Mouse (Mus musculus): Measurements from ENCODE around the gene Tectb.

Tectb gene

GRCm38 (mm10) chr19:55207205-55207604 is 26.7 kb downstream of the Tectb start:
- in situ Hi-C loops (cut with MboI, MseI) = no loop called here

DNA sequence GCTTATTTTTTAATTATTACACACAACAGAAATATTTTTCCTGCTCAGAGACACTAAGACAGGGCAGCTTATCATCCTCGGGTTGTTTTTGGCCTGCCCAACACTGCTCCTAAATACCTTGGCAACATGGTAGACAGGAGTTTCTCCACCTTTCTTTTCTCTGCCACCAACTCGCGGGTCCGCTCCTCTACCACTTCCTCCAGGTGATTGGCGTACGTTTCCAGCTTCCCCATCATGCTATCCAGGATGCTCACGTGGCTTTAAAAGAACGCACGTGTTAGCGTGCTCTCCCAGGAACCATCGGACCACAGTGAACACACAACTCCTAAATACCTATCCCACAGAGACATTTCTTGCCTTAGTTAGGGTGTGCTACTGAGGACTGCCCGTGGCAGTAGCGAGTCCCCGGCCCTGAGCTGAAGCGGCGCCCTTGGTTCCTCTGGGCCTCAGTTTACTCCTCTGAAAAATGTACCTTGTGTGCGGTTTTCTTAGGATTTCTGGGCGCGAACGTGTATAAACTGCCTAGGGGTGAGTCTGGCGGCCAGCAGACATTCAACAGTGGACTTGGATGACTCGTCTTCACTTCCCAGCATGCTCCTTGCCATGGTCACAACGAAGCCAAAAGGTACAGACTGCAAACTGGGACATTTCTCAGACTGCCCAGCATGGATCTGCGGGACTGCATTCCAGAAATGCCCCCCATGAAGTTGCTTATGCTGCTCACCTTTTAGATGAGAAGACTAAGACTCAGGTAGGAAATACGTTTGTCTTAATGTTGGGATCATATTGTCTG is 27.4 kb downstream of the Tectb start:
- in situ Hi-C loops (cut with MboI, MseI) = no loop called here

DNA sequence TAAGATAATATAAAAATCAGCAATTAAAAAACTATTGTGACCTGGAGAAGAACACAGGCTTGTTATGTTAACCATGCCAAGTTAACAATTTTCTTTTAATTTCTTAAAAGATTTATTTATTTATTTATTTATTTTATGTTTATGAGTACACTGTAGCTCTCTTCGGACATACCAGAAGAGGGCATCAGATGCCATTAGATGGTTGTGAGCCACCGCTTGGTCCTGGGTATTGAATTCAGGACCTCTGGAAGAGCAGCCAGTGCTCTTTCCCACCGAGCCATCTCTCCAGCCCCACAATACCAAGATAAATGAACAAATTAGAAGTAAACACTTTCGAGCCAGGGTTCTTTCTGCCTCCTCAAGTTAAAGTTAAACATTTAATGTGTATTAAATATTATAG is 28.1 kb downstream of the Tectb start:
- in situ Hi-C loops (cut with MboI, MseI) = no loop called here

- in situ Hi-C loops (cut with MboI, MseI) = no loop called here
Measured at GRCm38 (mm10) chr19:55209084-55209483, 28.6 kb downstream of the Tectb start.

DNA sequence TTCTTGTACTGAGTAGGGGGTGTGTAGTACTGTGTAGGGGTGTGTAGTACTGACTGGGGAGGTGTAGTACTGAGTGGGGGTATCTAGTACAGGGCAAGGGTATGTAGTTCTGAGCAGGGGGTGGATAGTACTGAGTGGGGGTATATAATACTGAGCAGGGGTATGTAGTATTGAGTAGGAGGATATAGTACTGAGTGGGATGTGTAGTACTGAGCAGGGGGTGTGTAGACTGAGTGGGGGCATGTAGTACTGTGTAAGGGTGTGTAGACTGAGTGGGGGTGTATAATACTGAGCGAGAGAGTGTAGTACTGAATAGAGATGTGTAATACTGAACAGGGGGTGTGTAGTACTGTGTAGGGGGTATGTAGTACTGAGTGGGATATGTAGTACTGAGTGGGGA is 31.2 kb downstream of the Tectb start:
- in situ Hi-C loops (cut with MboI, MseI) = no loop called here

- in situ Hi-C loops (cut with MboI, MseI) = no loop called here
Measured at GRCm38 (mm10) chr19:55213617-55214340, 33.2 kb downstream of the Tectb start.

DNA sequence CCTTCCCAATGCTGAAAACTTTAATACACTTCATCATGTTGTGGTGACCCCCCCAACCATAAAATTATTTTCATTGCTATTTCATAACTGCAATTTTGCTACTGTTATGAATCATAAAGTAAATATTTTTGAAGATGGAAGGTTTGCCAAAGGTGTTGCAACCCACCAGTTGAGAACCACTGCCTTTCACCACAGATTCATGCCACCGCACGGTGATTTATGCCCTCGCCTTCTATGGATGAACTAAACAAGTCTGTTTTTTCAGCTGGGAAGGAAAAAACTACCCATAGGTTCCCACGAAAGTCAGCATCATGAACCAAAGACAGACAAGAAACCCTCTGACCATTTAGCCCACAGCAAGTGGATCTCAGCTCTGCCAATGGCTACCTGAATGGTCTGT is 36.3 kb downstream of the Tectb start:
- in situ Hi-C loops (cut with MboI, MseI) = no loop called here

GRCm38 (mm10) chr19:55217365-55217764 is 36.8 kb downstream of the Tectb start:
- in situ Hi-C loops (cut with MboI, MseI) = no loop called here

DNA sequence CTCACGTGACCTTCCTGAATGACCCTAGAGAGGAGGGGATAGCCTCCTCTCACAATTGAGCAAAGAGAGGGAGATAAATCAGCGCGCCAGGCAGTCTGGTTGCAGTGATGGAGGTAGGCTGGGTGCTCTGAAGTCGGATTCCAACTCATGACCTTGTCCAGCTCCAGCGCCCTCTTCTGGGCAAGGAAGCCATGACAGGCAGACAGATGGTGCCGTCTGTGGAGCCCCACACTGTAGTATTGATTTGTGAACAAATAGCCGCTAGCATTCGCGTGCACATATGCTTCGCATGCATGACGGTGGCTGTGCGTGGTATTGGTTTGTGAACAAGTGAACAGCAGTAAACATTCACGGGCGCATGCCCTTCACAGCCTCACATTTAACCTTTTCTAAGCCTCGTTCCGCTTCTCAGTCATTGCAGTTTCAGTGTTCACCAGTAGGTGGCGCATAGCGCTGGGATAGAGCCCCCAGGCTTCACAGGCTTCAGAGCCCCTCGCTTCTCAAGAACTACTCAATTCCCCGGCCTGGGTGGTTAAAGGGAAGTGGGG is 37.7 kb downstream of the Tectb start:
- in situ Hi-C loops (cut with MboI, MseI) = no loop called here

GRCm38 (mm10) chr19:55218741-55219221 is 38.2 kb downstream of the Tectb start:
- in situ Hi-C loops (cut with MboI, MseI) = no loop called here

DNA sequence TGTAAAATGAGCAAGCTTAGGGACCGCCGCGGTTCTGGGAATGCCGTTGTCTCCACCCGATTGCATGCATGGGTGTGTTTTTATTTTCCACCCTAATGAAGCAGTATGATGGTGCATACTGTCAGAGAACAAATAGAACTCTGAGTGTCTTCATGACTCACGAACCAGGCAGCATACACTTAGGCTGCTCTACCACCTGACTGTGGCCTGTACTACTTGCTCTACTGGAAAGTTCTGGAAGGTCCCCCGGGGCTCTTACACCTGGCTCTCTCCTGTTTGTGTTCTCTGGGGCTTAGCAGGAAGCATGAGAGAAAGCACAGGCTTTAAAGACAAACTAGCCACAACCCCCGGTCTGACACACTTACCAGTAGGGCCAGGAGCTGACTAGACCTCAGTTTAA is 38.8 kb downstream of the Tectb start:
- in situ Hi-C loops (cut with MboI, MseI) = no loop called here

DNA sequence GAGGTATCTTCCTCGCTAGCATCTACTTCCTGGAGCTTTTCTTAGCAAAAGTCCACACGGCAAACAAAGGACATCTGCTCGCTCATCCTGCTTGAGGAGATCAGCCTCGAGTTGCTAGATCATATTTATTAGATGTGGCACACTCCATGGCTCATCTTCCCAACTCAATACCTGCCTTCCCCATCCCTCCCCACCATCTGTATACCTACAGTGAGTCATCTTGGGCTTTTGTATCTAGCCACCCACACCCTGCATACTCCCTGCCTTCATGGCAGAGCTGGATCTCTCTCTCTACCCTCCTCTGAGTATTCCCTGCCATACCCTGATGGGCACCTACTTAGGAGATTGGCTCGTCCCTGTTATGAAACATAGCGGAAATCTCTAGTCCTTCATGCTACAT is 40.7 kb downstream of the Tectb start:
- in situ Hi-C loops (cut with MboI, MseI) = loop anchor here in 1 of 2 experiments (5.0 kb wide), 1 partner anchor 86 kb away; no protein-coding TSS in a partner anchor

GRCm38 (mm10) chr19:55222268-55222667 is 41.7 kb downstream of the Tectb start:
- in situ Hi-C loops (cut with MboI, MseI) = loop anchor here in 1 of 2 experiments (5.0 kb wide), 1 partner anchor 85 kb away; no protein-coding TSS in a partner anchor

- in situ Hi-C loops (cut with MboI, MseI) = no loop called here
Measured at GRCm38 (mm10) chr19:55226621-55227020, 46.1 kb downstream of the Tectb start.

DNA sequence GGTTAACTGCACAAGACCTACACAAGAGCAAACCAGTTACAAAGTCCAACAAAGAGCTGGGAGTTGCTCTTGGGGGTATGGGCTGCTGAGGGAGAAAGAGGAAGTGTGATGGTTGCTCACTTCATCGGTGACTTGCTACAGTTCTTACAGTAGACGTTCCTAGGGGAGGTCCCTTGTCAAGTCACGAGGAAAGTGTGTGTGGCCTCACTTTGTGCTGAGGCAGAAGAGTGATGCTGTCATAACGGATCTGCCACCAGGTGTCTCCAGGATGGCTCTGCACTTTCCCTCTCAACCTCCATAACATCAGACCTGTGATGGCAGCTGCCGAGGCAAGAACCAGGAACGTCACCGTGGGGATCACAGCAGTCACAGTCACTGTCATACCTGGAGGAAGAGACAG is 46.6 kb downstream of the Tectb start:
- in situ Hi-C loops (cut with MboI, MseI) = no loop called here

GRCm38 (mm10) chr19:55231081-55231480 is 50.5 kb downstream of the Tectb start:
- in situ Hi-C loops (cut with MboI, MseI) = no loop called here

DNA sequence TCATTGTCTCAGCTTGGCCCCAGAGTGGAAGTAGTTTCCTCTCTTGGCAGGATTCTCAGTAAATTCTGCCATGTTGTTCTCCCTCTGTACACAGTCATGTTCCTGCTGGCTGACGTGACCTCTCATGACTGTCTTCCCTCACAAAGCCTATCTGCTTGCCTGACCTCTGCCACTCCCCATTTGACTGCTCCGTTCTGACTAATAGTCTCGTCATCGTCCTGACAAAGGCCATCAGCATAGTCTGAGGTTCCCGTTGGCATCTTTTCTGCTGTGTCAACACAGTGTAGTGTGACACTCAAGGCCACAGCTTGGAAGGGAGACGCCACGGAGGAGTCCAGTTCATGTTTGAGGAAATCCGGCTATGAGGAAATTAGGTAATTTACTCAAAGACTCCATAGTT is 51.6 kb downstream of the Tectb start:
- in situ Hi-C loops (cut with MboI, MseI) = no loop called here

GRCm38 (mm10) chr19:55236026-55236425 is 55.5 kb downstream of the Tectb start:
- in situ Hi-C loops (cut with MboI, MseI) = no loop called here

- in situ Hi-C loops (cut with MboI, MseI) = no loop called here
Measured at GRCm38 (mm10) chr19:55236564-55236963, 56.0 kb downstream of the Tectb start.

DNA sequence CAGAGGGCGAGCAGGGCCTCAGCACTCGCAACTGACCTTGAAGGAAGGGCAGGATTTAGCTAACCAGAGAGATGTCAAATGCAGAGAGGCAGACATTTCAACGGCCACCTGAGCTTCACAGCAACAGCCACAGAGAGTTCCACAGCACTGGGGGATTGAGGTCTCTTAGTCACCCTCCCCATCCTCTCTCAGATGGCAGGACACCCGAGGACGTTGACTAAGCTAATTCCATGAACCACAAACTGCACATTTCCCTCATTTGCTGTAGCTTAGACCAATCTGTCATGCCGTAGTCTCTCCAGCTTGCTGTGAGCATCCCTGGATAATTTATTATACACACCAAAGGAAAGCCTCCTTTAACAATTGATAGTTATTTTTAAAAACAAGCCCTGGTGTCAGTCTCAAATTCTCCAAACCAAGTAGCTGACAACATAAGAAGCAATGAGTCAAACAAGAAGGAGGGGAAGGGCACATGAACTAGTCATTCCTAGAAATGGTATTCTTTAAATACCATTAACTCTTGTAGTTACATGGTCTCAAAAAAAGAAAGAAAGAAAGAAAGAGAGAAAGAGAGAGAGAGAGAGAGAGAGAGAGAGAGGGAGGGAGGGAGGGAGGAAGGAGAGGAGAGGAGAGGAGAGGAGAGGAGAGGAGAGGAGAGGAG is 59.4 kb downstream of the Tectb start:
- in situ Hi-C loops (cut with MboI, MseI) = no loop called here

DNA sequence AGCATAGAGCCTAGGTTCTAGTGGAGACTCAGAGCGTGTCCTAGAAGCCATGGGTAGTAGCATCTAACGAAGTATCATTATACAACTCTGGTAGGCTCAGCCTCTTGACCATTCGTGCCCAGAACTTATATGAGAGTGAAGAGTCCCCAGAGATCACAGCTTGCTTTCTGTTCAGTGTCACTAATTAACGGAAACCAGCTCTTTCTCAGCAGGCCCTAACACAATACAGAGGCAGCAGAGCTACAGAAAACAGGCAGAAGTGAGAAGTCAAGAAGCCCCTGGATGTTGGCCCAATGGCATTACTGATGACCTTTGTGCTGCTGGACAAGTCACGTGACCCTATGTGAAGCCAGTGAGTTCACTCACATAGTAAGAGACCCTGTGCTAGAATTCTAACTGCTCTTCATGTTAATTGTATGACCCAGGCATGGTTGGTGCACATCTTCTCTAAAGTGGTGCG is 60.7 kb downstream of the Tectb start, which contains the start of gene Gucy2g:
Gucy2g (minus strand) TSS at position 51 of the 460 bp plus-strand sequence.
- in situ Hi-C loops (cut with MboI, MseI) = no loop called here

DNA sequence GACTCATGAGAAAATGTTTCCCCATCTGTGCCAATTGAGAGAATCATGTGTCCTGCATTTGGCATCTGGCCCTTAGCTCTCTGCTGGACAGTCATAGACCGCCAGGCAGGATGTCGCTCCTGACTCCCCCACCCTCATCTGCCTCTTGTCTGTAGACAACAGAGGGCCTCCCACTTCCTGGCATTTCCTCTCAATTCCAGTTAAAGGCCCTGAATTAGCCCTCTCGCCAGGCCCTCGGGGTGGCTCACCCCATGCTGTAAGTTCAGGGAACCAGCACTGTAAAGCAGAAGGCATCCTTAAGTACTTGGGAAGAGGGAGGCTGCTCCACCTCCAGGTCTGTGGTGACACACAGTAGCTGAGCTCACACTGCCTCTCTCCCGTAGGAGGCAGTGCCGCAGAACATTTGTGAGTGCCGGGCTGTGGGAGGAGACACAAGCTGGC is 64.3 kb downstream of the Tectb start:
- in situ Hi-C loops (cut with MboI, MseI) = no loop called here
